Mouse (Mus musculus) left cerebral cortex, postnatal 10 days (tissue): Measurements from ENCODE around the gene H2-Ke6. TPM values are rescaled to one million over a fixed set of nuclear protein-coding genes. Genes with fewer than 3 reads are reported as not detected.
"Not testable (repeated sequence)": the region's sequence is repeated elsewhere in the genome, so short reads cannot be mapped to it uniquely, and the experiment has no call there.

Experiments
- DNase-seq, 2 experiments: peaks; one replicate each; pipeline ENCODE4 v3.0.0; 2021 to 2022; ENCODE audit warnings: low spot score in 2 of 2, mixed read lengths in 1 of 2; ENCODE audit errors: extremely low spot score in 1 of 2
- intact Hi-C: fragments of 180-260 bp; cut with DNase I; formaldehyde crosslinking; loops from one replicate; pipeline ENCODE4 v1.15.1; 2025
- total RNA-seq, 2 experiments: library from RNA; stranded (reverse); gene quantifications; 2 replicates each; pipeline ENCODE4 v1.2.3; 2021

The H2-Ke6 gene
- total RNA-seq, 2 experiments from 2014 or later = 29.7 to 32.0 TPM

DNA sequence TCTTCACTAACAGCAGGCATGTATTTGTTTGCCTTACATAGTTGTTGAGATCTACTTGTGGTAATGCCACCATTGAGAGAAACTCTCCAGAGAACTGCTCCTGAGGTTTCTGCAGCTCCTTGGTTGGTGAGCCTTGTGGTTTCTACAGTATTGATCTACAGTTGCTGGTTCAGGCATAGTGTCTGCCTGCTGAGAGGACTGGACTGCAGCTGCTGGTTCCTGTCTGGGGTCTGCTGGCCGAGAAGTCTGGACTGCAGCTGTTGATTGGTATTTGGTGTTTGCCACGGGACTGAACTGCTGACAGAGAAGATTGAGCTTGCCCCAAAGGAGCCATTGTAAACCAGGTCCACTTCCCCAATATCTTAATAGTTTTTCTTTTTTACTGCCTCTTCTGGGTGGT is 21.3 kb downstream of the H2-Ke6 start:
- intact Hi-C loops = no loop called here
- no peak for DNase-seq

GRCm38 (mm10) chr17:34003426-34003825 is 24.4 kb downstream of the H2-Ke6 start:
- DNase-seq = no peak
- intact Hi-C loops = no loop called here

- DNase-seq, intact Hi-C loops: not testable (repeated sequence)
Measured at GRCm38 (mm10) chr17:34000796-34001195, 27.1 kb downstream of the H2-Ke6 start.

- DNase-seq = peak; percentile 70 to 90
- intact Hi-C loops = no loop called here
Measured at GRCm38 (mm10) chr17:34000150-34000537, 27.7 kb downstream of the H2-Ke6 start, which contains the start of gene H2-K1. Gene H2-K1, minus strand, starts transcription at chr17:34000347.

DNA sequence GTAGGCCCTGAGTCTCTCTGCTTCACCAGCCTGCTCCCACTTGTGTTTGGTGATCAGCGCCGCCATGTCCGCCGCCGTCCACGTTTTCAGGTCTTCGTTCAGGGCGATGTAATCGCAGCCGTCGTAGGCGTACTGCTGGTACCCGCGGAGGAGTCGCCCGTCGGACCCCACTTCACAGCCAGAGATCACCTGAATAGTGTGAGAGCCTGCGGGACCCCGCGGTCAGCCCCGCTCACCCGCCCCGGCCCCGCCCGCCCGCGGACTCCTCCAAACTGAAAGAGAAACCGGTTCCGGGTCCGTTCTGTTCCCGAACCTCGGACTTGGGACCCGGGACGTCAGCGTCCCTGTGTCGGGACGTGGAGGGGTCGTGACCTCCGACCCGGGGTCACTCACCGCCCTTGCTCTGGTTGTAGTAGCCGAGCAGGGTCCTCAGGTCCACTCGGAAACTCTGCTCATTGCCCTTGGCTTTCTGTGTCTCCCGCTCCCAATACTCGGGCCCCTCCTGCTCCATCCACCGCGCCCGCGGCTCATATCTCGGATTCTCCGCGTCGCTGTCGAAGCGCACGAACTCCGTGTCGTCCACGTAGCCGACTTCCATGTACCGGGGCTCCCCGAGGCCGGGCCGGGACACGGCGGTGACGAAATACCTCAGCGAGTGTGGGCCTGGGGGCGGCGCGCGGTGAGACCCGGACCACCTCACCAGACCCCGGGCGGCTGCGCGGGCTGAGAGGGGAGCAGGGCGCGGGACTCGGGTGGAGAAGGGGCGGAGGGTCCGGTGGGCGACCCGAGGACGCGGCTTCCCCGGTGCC is 28.3 kb downstream of the H2-Ke6 start:
- peak in 1 of 2 experiments; percentile 49 for DNase-seq
- intact Hi-C loops = loop anchor here (5.0 to 10.0 kb wide), 2 partner anchors 1293 to 1345 kb away; partner anchors contain the start of gene H2-Q2

DNA sequence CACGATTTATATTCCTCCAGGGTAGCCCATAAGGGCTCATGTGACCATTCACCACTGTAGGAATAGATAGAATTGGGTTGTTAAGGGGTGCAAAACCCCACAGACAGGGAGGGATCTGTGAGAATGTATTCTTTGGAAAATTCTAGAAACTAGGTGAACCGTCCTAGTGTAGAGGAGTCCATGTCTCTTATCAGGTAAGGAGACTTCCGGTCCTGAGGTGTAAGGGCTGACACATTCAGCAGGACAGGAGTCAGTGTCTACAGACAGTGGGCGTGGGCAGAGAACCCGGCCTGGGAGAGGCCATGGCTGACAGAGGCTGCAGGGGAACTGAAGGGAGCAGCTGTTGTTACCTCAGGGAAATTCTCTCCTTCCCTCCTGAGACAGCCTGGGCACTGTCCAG is 29.2 kb downstream of the H2-Ke6 start:
- intact Hi-C loops = loop anchor here (5.0 to 10.0 kb wide), 2 partner anchors 1294 to 1346 kb away; partner anchors contain the start of gene H2-Q2
- not testable (repeated sequence) for DNase-seq

- DNase-seq = not testable (repeated sequence)
- intact Hi-C loops = loop anchor here (5.0 to 10.0 kb wide), 2 partner anchors 1295 to 1348 kb away; partner anchors contain the start of gene H2-Q2
Measured at GRCm38 (mm10) chr17:33997025-33997424, 30.8 kb downstream of the H2-Ke6 start.

DNA sequence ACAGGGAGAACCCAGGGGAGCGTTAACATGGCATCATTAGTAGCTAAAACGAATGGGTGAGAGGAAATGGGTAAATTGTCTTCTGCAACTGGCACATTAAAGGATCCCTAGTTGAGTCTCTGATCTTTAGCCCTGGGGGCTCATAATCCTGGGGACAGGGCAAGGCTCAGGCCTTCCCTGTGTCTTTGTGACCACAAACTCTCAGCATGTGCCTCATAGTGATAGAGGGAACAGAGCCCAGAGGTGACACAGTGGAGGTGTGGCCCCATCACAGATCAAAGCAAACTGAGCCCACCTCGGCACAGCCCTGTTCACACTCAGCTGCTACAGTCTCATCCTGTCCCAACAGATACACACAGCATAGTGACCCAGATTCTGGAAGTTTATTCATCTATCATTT is 32.2 kb downstream of the H2-Ke6 start:
- DNase-seq = no peak
- intact Hi-C loops = loop anchor here (2.0 to 10.0 kb wide), 3 partner anchors 1273 to 1349 kb away; partner anchors contain the start of gene H2-Q2

- no peak for DNase-seq
- intact Hi-C loops = loop anchor here (2.0 to 10.0 kb wide), 3 partner anchors 1274 to 1350 kb away; partner anchors contain the start of gene H2-Q2
Measured at GRCm38 (mm10) chr17:33994959-33995358, 32.9 kb downstream of the H2-Ke6 start.

GRCm38 (mm10) chr17:33991788-33992664 is 35.8 kb downstream of the H2-Ke6 start:
- DNase-seq = peak; percentile 16 to 61
- intact Hi-C loops = loop anchor here (10.0 kb wide), 1 partner anchor 1353 kb away; the partner anchor contains the start of gene H2-Q2

- intact Hi-C loops = not testable (repeated sequence)
Measured at GRCm38 (mm10) chr17:33982136-33982535, 45.7 kb downstream of the H2-Ke6 start.

GRCm38 (mm10) chr17:33981192-33981909 is 46.5 kb downstream of the H2-Ke6 start:
- peak; percentile 85 to 92 for DNase-seq
- intact Hi-C loops = not testable (repeated sequence)

More at GRCm38 (mm10) chr17:33982136-33982535, 45.7 kb downstream of the H2-Ke6 start:
- not testable (repeated sequence) for DNase-seq

- no peak for DNase-seq
- intact Hi-C loops = no loop called here
Measured at GRCm38 (mm10) chr17:33980181-33981035, 47.5 kb downstream of the H2-Ke6 start.

DNA sequence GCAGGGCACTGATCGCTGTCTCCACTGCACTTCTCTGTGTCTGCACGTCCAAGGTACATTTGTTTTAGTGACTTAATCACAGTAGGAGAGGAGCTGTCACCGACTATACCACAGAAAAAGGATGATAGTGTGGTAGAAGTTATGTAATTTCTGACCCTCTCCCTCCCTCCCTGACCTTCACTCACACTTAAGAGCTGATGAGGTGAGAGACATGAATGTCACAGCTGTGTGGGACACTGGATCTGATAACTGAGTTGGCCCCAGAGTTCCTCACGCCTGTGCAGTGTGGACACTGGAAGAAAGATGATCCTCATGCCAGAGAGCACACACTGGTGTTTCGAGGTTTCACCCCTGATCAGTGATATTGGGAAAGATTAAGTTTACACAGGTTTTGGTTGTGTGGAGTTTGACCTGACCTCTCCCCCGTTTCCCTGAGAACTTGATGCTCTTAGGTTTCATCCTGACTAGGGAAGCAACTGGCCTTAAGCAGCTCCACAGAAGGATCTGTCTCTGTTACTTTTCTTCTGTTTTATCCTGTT is 48.3 kb downstream of the H2-Ke6 start:
- intact Hi-C loops = no loop called here
- DNase-seq = no peak

DNA sequence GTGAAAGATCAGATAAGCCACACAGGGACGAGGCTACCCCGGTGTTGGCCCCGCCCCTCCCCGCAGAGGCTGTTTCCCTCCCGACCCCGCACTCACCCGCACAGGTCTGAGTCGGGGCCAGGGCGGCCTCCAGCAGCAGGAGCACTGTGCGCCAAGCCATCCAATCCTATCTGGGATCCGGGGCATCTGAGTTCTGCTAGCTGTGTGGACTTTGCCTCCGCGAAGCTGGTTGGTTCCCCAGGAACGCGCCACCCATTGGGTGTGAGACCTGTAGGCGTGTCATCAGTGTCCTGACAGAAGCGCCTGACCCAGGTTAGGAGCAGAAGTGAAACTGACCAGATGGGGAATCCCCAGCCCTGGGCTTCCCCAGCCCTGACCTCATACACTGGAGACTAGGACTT is 49.2 kb downstream of the H2-Ke6 start:
- DNase-seq = peak in 1 of 2 experiments; percentile 77
- intact Hi-C loops = no loop called here

DNA sequence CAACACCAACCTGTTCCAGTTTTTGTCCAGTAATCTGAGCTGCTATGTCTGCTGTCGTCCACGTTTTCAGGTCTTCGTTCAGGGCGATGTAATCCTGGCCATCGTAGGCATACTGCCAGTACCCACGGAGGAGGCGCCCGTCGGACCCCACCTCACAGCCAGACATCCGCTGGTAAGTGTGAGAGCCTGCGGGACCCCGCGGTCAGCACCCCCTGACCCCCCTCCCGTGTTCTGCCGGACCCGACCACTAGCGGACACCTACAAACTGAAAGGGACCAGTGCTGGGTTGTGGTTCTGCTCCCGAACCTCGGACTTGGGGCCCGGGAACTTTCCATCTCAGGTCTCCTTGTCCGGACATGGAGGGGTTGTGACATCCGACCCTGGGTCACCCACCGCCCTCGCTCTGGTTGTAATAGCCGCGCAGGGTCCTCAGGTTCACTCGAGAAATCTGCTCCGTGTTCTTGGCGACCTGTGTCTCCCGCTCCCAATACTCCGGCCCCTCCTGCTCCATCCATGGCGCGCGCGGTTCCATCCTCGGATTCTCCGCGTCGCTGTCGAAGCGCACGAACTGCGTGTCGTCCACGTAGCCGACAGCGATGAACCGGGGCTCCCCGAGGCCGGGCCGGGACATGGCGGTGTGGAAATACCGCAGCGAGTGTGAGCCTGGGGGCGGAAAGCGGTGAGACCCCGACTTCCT is 49.9 kb downstream of the H2-Ke6 start:
- intact Hi-C loops = no loop called here
- no peak for DNase-seq
